Mouse (Mus musculus) ES-Bruce4 (cell line): ENCODE measurements around the gene Chrnb4. TPM values are rescaled to one million over a fixed set of nuclear protein-coding genes. Genes with fewer than 3 reads are reported as not detected.

ENCODE experiments used
- H3K27ac ChIP-seq: 2 replicates; pipeline ENCODE4 v1.5.1; 2012; ENCODE audit warnings: low read length, inconsistent platforms; ENCODE audit not compliant: insufficient read depth
- H3K27me3 ChIP-seq: 2 replicates; pipeline ENCODE4 v1.6.1; 2012; ENCODE audit warnings: mild to moderate bottlenecking, low read length, inconsistent platforms; ENCODE audit not compliant: control insufficient read depth, poor library complexity, insufficient read depth, severe bottlenecking
- H3K36me3 ChIP-seq: 2 replicates; pipeline ENCODE4 v1.6.1; 2012; ENCODE audit warnings: inconsistent platforms, mild to moderate bottlenecking, low read length, moderate library complexity; ENCODE audit not compliant: control insufficient read depth, poor library complexity, insufficient read depth, severe bottlenecking
- H3K4me1 ChIP-seq: one replicate; pipeline ENCODE4 v1.8.1; 2011; ENCODE audit warnings: low read length; ENCODE audit not compliant: control insufficient read depth, insufficient read depth
- H3K4me3 ChIP-seq: 2 replicates; pipeline ENCODE4 v1.5.1; 2011; ENCODE audit warnings: low read depth, mild to moderate bottlenecking, low read length
- H3K9ac ChIP-seq: 2 replicates; pipeline ENCODE4 v1.6.1; 2012; ENCODE audit warnings: low read depth, mild to moderate bottlenecking, inconsistent platforms; ENCODE audit not compliant: poor library complexity, severe bottlenecking
- H3K9me3 ChIP-seq: replicated peaks from 2 replicates; pipeline ENCODE4 v1.6.1; 2012; ENCODE audit warnings: mild to moderate bottlenecking, low read length, inconsistent platforms; ENCODE audit not compliant: control insufficient read depth, poor library complexity, insufficient read depth, severe bottlenecking
- CTCF ChIP-seq: IDR thresholded peaks from one replicate; pipeline ENCODE4 v1.8.1; 2011; ENCODE audit warnings: low read depth, low read length
- EP300 ChIP-seq: IDR thresholded peaks from 2 replicates; pipeline ENCODE4 v1.6.1; 2011; ENCODE audit warnings: low read depth, low read length; ENCODE audit not compliant: insufficient read depth
- POLR2A ChIP-seq: IDR thresholded peaks from one replicate; pipeline ENCODE4 v1.8.1; 2011; ENCODE audit warnings: low read length; ENCODE audit not compliant: insufficient read depth
- polyA plus RNA-seq: library from polyadenylated mRNA; stranded (reverse); fragments of >200 nt; gene quantifications from 2 replicates; pipeline ENCODE4 v1.2.4, GENCODE M21; 2011; ENCODE audit warnings: low read depth; ENCODE audit not compliant: missing spikeins, insufficient read depth, insufficient read length

The Chrnb4 gene
- polyA plus RNA-seq, 1 experiment: 0.79 TPM

GRCm38 (mm10) chr9:55009692-55010091, 38.9 kb downstream of the Chrnb4 start:
- no peaks in the 10 kb centered on the region for H3K27me3 ChIP-seq
- no peak overlapping the region for H3K27ac ChIP-seq
- no peaks in the 10 kb centered on the region for H3K4me1 ChIP-seq
- H3K9me3 ChIP-seq: no peaks in the 10 kb centered on the region
- no peak overlapping the region for H3K9ac ChIP-seq
- TF ChIP-seq POLR2A (no peak), EP300 (no peak), CTCF (no peak)
- H3K36me3 ChIP-seq: no peaks in the 10 kb centered on the region
- H3K4me3 ChIP-seq: no peak overlapping the region

- Histone ChIP-seq H3K4me3 (no peak overlapping the region), H3K27ac (no peak overlapping the region), H3K9me3 (no peaks in the 10 kb centered on the region), H3K27me3 (no peaks in the 10 kb centered on the region), H3K36me3 (no peaks in the 10 kb centered on the region), H3K9ac (no peak overlapping the region), H3K4me1 (no peaks in the 10 kb centered on the region)
- TF ChIP-seq CTCF (no peak), POLR2A (no peak), EP300 (no peak)
Measured at GRCm38 (mm10) chr9:55003609-55004008, 45.0 kb downstream of the Chrnb4 start.

- TF ChIP-seq EP300 (no peak), CTCF (no peak), POLR2A (no peak)
- no peak overlapping the region for H3K9ac ChIP-seq
Measured at GRCm38 (mm10) chr9:54995645-54996044, 52.9 kb downstream of the Chrnb4 start.

DNA sequence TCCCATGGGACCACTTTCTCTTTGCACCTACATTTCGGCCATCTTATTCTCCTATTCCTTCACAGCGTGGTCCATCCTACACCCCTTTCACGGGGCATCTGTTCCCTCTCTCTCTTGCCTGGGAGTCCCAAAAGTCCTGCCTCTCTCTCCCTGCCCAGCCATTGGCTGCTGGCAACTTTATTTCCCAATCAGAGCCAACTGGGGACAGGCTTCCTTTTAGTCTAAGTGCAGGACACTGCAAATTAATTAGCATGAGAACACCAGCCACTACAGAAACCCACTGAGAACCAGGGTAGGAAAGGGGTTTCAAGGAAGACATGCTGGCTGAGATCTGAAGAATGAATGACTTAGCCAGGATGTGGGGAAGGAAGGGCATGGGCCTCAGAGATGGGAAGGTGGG, 54.2 kb downstream of the Chrnb4 start:
- TF ChIP-seq POLR2A: no peak
- no peak for TF ChIP-seq EP300
- TF ChIP-seq CTCF: no peak
- Histone ChIP-seq H3K9me3 (no peaks in the 10 kb centered on the region), H3K27me3 (no peaks in the 10 kb centered on the region), H3K4me1 (no peaks in the 10 kb centered on the region), H3K4me3 (no peak overlapping the region), H3K9ac (no peak overlapping the region), H3K36me3 (no peaks in the 10 kb centered on the region), H3K27ac (no peak overlapping the region)

More at GRCm38 (mm10) chr9:54995645-54996044, 52.9 kb downstream of the Chrnb4 start:
- Histone ChIP-seq H3K27ac (no peak overlapping the region), H3K4me3 (no peak overlapping the region), H3K27me3 (no peaks in the 10 kb centered on the region), H3K4me1 (no peaks in the 10 kb centered on the region), H3K9me3 (no peaks in the 10 kb centered on the region), H3K36me3 (no peaks in the 10 kb centered on the region)

- Histone ChIP-seq H3K9me3 (no peaks in the 10 kb centered on the region), H3K27me3 (no peaks in the 10 kb centered on the region), H3K4me1 (no peaks in the 10 kb centered on the region), H3K27ac (no peak overlapping the region), H3K4me3 (no peak overlapping the region), H3K36me3 (no peaks in the 10 kb centered on the region), H3K9ac (no peak overlapping the region)
- TF ChIP-seq POLR2A: no peak
- TF ChIP-seq EP300: no peak
- TF ChIP-seq CTCF: no peak
Measured at GRCm38 (mm10) chr9:54990362-54990761, 58.2 kb downstream of the Chrnb4 start.

DNA sequence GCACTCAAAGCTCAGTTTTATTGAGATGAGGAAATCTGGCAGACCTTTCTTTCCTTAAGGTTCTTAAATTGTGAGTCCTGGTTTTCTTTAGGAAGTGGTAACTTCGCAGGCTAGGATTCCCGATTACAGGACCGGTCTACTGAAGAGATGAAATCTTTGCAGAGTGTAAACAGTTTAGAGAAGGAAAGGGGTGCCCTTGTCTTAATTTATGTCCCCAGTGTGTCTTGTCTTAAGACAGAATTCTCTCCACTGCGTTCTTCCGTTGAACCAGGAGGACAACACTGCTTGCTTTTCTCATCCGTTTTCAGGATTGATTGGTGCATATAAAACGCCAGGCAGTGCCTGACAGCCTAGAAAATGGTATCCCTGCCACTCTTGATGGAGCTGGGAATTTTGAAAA, 66.2 kb downstream of the Chrnb4 start:
- no peak overlapping the region for H3K9ac ChIP-seq
- H3K4me3 ChIP-seq: no peak overlapping the region
- H3K36me3 ChIP-seq: no peaks in the 10 kb centered on the region
- TF ChIP-seq POLR2A: no peak
- H3K9me3 ChIP-seq: no peaks in the 10 kb centered on the region
- H3K4me1 ChIP-seq: peaks cover 2% of the 10 kb centered on the region
- peaks cover 13% of the 10 kb centered on the region for H3K27me3 ChIP-seq
- no peak overlapping the region for H3K27ac ChIP-seq
